Mouse (Mus musculus) common myeloid progenitor, adult 5-6 weeks (primary cell): ENCODE data around the gene Zmym6. TPM values are rescaled to one million over a fixed set of nuclear protein-coding genes. Genes with fewer than 3 reads are reported as not detected.

Source experiments
- ATAC-seq: replicated peaks from 2 replicates; pipeline ENCODE4 v1.8.0; 2016; ENCODE audit warnings: low read depth, mild to moderate bottlenecking, moderate TSS enrichment, inconsistent platforms; ENCODE audit not compliant: poor library complexity, severe bottlenecking
- total RNA-seq: library from RNA; stranded (forward); fragments of 200-1000, 187-1606 nt; gene quantifications from 2 replicates; pipeline ENCODE4 v1.2.3, GENCODE M21; 2017

Zmym6 gene
- total RNA-seq, 1 experiment from 2014 or later = 25.7 TPM

DNA sequence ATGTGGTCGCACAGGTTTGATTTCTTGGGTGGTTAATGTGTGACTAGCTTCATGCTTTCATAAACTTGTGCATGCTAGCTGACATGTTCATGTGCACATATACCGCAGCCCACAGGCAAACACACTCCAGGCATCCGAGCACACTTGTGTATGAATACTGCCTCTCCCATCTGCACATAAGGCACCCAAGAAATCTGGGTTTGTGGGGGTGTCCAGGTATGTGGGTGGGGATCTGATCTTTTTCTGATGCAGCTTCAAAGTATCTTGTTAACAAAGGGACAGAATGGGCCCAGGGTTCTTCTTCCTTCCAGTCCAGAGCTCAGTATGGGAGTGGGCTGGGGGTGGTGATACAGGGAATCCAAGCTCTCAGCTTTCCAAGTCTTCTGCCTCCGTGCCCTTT is 95.4 kb downstream of the Zmym6 start:
- ATAC-seq = no peak

DNA sequence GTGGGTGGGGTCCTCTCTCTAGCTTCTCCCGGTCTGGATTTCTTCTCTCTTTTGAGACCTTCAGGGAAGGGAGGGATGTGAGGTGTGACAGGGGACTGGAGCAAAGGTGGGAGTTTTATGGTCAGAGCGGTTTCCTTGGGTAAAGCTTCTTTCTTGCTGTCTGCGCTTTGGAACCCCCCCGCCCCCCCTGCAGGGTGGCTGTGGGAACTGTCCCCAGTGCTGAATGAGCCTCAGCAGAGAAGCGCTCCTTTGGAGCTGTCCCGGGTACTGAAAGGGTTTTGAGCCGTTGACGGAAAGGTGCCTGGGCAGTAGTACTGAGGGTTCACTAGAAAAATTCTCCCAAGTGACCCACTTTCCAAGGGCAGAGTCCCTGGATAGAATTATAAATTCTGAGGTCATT is 96.3 kb downstream of the Zmym6 start:
- peak; percentile 93 for ATAC-seq

Other genes with a start within 250 kb of the Zmym6 start
- gene Zmym4, start 109.2 kb upstream of the Zmym6 start, total RNA-seq = 40.8 and 57.0 TPM in 2 replicates
- 1,035 and 1,115 TPM in 2 replicates for gene Sfpq, start 56.1 kb upstream of the Zmym6 start, total RNA-seq
- gene Zmym1, start 16.2 kb upstream of the Zmym6 start, total RNA-seq = 19.1 and 23.1 TPM in 2 replicates
- gene Tmem35b, start 46.3 kb downstream of the Zmym6 start, total RNA-seq = 4.4 and 10.3 TPM in 2 replicates
- gene Dlgap3, start 91.8 kb downstream of the Zmym6 start, total RNA-seq = not detected in 2 replicates
- 26.5 and 39.1 TPM in 2 replicates for gene Smim12, start 166.4 kb downstream of the Zmym6 start, total RNA-seq
- not detected in 2 replicates for gene Gja4, start 236.7 kb downstream of the Zmym6 start, total RNA-seq